In the genomic region with DNA sequence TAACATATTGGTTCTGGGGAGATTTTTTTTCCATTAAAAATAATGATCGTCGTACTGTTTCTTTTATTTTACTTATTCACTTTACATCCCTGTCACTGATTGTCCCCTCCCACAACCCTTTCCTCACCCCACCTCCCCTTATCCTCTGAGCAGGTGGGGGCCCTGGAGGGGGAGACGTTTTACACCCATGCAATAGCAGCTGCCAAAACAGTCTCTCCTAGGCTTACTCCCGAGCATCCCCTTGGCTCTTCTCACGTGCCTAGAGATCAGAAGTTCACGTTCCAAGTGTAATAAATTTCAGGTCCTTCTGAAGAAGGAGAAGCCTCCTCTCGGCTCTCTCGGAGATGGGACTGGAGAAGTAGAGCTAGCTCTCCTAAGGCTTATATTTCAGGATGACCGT, we compare ENCODE assay signal across 19 mouse cellular contexts. TPM values are rescaled to one million over a fixed set of nuclear protein-coding genes. Genes with fewer than 3 reads are reported as not detected.
"Had no signal": no experiment of that assay in that cellular context is flagged by ENCODE, and none has a peak within 500 bp of the region (broad histone marks: within the 10 kb centered on the region; RNA-seq: fewer than 3 reads in every experiment).

No protein-coding gene starts in this region.

- DNase-seq: liver, postnatal 0 days; lung, adult 2 months; lung, postnatal 14 days; lung, postnatal 36 days; midbrain, embryonic 14.5 days; right cerebral cortex, postnatal 14 days; thymus, adult 2 months; thymus, postnatal 25 days; thymus, postnatal 4 days had no signal

- H3K9me3 ChIP-seq: lung, embryonic 15.5 days; megakaryocyte, embryonic 14.5 days; midbrain, embryonic 12.5 days; neural tube, embryonic 12.5 days; stomach, embryonic 15.5 days had no signal

- H3K27ac ChIP-seq: lung, embryonic 15.5 days; macrophage; midbrain, embryonic 12.5 days; neural tube, embryonic 12.5 days; stomach, embryonic 15.5 days; stomach, postnatal 0 days had no signal

- H3K4me1 ChIP-seq: lung, embryonic 15.5 days; megakaryocyte, embryonic 14.5 days; midbrain, embryonic 12.5 days; neural tube, embryonic 12.5 days; stomach, embryonic 15.5 days had no signal

- H3K9ac ChIP-seq: liver, postnatal 0 days; lung, embryonic 15.5 days; midbrain, embryonic 12.5 days; neural tube, embryonic 12.5 days; stomach, embryonic 15.5 days had no signal

- H3K4me3 ChIP-seq: lung, embryonic 15.5 days; megakaryocyte, embryonic 14.5 days; midbrain, embryonic 12.5 days; neural tube, embryonic 12.5 days; stomach, embryonic 15.5 days had no signal

- ATAC-seq: liver, postnatal 0 days; lung, postnatal 0 days had no signal

- H3K36me3 ChIP-seq: lung, embryonic 15.5 days; midbrain, embryonic 12.5 days; neural tube, embryonic 12.5 days; stomach, embryonic 15.5 days had no signal

- H3K4me2 ChIP-seq: lung, embryonic 15.5 days; midbrain, embryonic 12.5 days; neural tube, embryonic 12.5 days; stomach, embryonic 15.5 days had no signal

- H3K27me3 ChIP-seq: lung, embryonic 15.5 days; megakaryocyte, embryonic 14.5 days; midbrain, embryonic 12.5 days; neural tube, embryonic 12.5 days; stomach, embryonic 15.5 days had no signal

RNA-seq across cellular contexts. Expression of a gene that starts 20.0 kb away (rescaled TPM):
- total RNA-seq: monocyte, adult 5-6 weeks; neutrophil, adult 5-6 weeks had no signal
- polyA plus RNA-seq: liver, postnatal 0 days; macrophage had no signal
